Comparison of ENCODE assay signal across 18 mouse cellular contexts in genomic region chr9:35183359-35183758, GRCm38 (mm10). TPM values are rescaled to one million over a fixed set of nuclear protein-coding genes. Genes with fewer than 3 reads are reported as not detected.
DNase-seq lines count a peak whose midpoint lies in the region; ATAC-seq and TF ChIP-seq lines count a peak whose summit lies in the region.
"Had no signal": no experiment of that assay in that cellular context is flagged by ENCODE, and none has a peak within 500 bp of the region (broad histone marks: within the 10 kb centered on the region; RNA-seq: fewer than 3 reads in every experiment).

No protein-coding gene starts in this region.

- DNase-seq in gastrocnemius, adult 2 months: no peak
- DNase-seq in gastrocnemius, postnatal 25 days: no peak
- peak; percentile 30 for DNase-seq in lung, postnatal 36 days
- DNase-seq in lung, postnatal 14 days: no peak
- no peak for DNase-seq in left cerebral cortex, adult 2 months (ENCODE audit: extremely low spot score in 1 of 2, low spot score in 2 of 2)
- DNase-seq in heart, postnatal 4 days: no peak
- DNase-seq: cerebellum, adult 2 months; cerebellum, postnatal 36 days; kidney, adult 18-20 months; kidney, postnatal 10 days had no signal

- peak; percentile 92 for ATAC-seq in granulocyte monocyte progenitor cell, adult 5-6 weeks (replicated peaks; ENCODE audit: poor library complexity, severe bottlenecking)
- 0 out of 2 replicates have a peak, but pooled peaks have one; percentile 40 for ATAC-seq in monocyte, adult 5-6 weeks (replicated peaks; ENCODE audit: insufficient number of reproducible peaks, low FRiP score, low TSS enrichment, poor library complexity, severe bottlenecking)
- ATAC-seq: forebrain, embryonic 14.5 days; inflammation-experienced regulatory T-cells, adult 6 months had no signal

- intact Hi-C loops in gastrocnemius, adult 2 months (cut with DNase I): no loop called here
- intact Hi-C loops in left cerebral cortex, adult 2 months (cut with DNase I): no loop called here

- no peak for TF ChIP-seq CTCF in gastrocnemius, adult 2 months (IDR thresholded peaks at IDR 0.05)
- no peak for TF ChIP-seq CTCF in left cerebral cortex, adult 2 months (IDR thresholded peaks at IDR 0.05)

- no peak overlapping the region for H3K4me3 ChIP-seq in gastrocnemius, adult 2 months
- no peak overlapping the region for H3K4me3 ChIP-seq in left cerebral cortex, adult 2 months
- H3K4me3 ChIP-seq: limb, embryonic 13.5 days; liver, embryonic 15.5 days; midbrain, embryonic 10.5 days had no signal

- H3K27ac ChIP-seq in gastrocnemius, adult 2 months: peak overlapping the region; percentile 72; the same call in 1 of the 2 replicates
- no peak overlapping the region for H3K27ac ChIP-seq in left cerebral cortex, adult 2 months
- H3K27ac ChIP-seq: hindbrain, embryonic 14.5 days; limb, embryonic 13.5 days; liver, embryonic 15.5 days; midbrain, embryonic 10.5 days had no signal

RNA-seq across cellular contexts. Expression of gene Dcps, which starts 7.5 kb away (rescaled TPM):
- 1 to 10 TPM; 7.7 to 8.4 TPM for total RNA-seq in gastrocnemius, adult 2 months (2021)
- 1 to 10 TPM; 5.9 to 6.7 TPM for total RNA-seq in gastrocnemius, postnatal 25 days (2021)
- 68.1 and 71.8 TPM in 2 replicates for total RNA-seq in granulocyte monocyte progenitor cell, adult 5-6 weeks (2014; fragmentation: Nextera tagmentation)
- 61.8 and 66.6 TPM in 2 replicates for total RNA-seq in granulocyte monocyte progenitor cell, adult 5-6 weeks (2017)
- total RNA-seq in monocyte, adult 5-6 weeks (2017): 22.0 to 26.1 TPM (median 25.5 TPM) in 3 replicates
- total RNA-seq in left cerebral cortex, adult 2 months (2021): 10 to 100 TPM; 17.5 to 17.7 TPM
- 10 to 100 TPM; 29.7 to 30.5 TPM for total RNA-seq in heart, postnatal 4 days (2021)

RNA-seq across cellular contexts. Expression of gene Srpr, which starts 16.6 kb away (rescaled TPM):
- total RNA-seq in gastrocnemius, adult 2 months (2021): 100 to 1,000 TPM; 222 to 262 TPM
- total RNA-seq in gastrocnemius, postnatal 25 days (2021): 100 to 1,000 TPM; 156 to 190 TPM
- 71.1 and 86.8 TPM in 2 replicates for total RNA-seq in granulocyte monocyte progenitor cell, adult 5-6 weeks (2014; fragmentation: Nextera tagmentation)
- 75.6 and 85.4 TPM in 2 replicates for total RNA-seq in granulocyte monocyte progenitor cell, adult 5-6 weeks (2017)
- total RNA-seq in monocyte, adult 5-6 weeks (2017): 44.4 to 75.2 TPM (median 54.0 TPM) in 3 replicates
- total RNA-seq in left cerebral cortex, adult 2 months (2021): 10 to 100 TPM; 60.7 to 69.9 TPM
- total RNA-seq in heart, postnatal 4 days (2021): 10 to 100 TPM; 93.2 to 95.3 TPM

RNA-seq across cellular contexts. Expression of gene Tirap, which starts 16.7 kb away (rescaled TPM):
- 10 to 100 TPM; 29.1 to 42.0 TPM for total RNA-seq in gastrocnemius, adult 2 months (2021)
- total RNA-seq in gastrocnemius, postnatal 25 days (2021): 10 to 100 TPM; 14.7 to 20.4 TPM
- total RNA-seq in granulocyte monocyte progenitor cell, adult 5-6 weeks (2014; fragmentation: Nextera tagmentation): 10.4 and 12.5 TPM in 2 replicates
- 9.7 and 10.2 TPM in 2 replicates for total RNA-seq in granulocyte monocyte progenitor cell, adult 5-6 weeks (2017)
- total RNA-seq in monocyte, adult 5-6 weeks (2017): 9.9 to 13.5 TPM (median 12.9 TPM) in 3 replicates
- 1 to 10 TPM; 1.1 to 2.1 TPM for total RNA-seq in left cerebral cortex, adult 2 months (2021)
- total RNA-seq in heart, postnatal 4 days (2021): 1 to 10 TPM; 7.7 TPM

RNA-seq across cellular contexts. Expression of gene Foxred1, which starts 27.5 kb away (rescaled TPM):
- 10 to 100 TPM; 17.6 to 20.3 TPM for total RNA-seq in gastrocnemius, adult 2 months (2021)
- 10 to 100 TPM; 21.5 to 22.1 TPM for total RNA-seq in gastrocnemius, postnatal 25 days (2021)
- total RNA-seq in granulocyte monocyte progenitor cell, adult 5-6 weeks (2014; fragmentation: Nextera tagmentation): 33.0 and 46.3 TPM in 2 replicates
- total RNA-seq in granulocyte monocyte progenitor cell, adult 5-6 weeks (2017): 34.3 and 38.1 TPM in 2 replicates
- 33.0 to 49.7 TPM (median 42.1 TPM) in 3 replicates for total RNA-seq in monocyte, adult 5-6 weeks (2017)
- total RNA-seq in left cerebral cortex, adult 2 months (2021): 10 to 100 TPM; 33.4 to 36.4 TPM
- total RNA-seq in heart, postnatal 4 days (2021): 10 to 100 TPM; 84.7 to 85.2 TPM
